Mouse (Mus musculus) midbrain, embryonic 11.5 days (tissue): ENCODE results near the gene Stk19. TPM values are rescaled to one million over a fixed set of nuclear protein-coding genes. Genes with fewer than 3 reads are reported as not detected.

Source experiments
- ATAC-seq: fragments of 200-750 bp; cut with Nextera tagmentation; 2 replicates; pipeline ENCODE4 v1.8.0; 2017; ENCODE audit warnings: moderate TSS enrichment, moderate library complexity; ENCODE audit not compliant: low FRiP score
- DNase-seq: peaks from one replicate; pipeline ENCODE4 v3.0.0; 2015; ENCODE audit warnings: low spot score; ENCODE audit errors: missing footprints
- H3K27ac ChIP-seq: fragments of 300-500 bp; sonication (generic); 2 replicates; pipeline ENCODE4 v1.5.1; 2014; ENCODE audit warnings: low read depth, low read length
- H3K27me3 ChIP-seq: fragments of 300-500 bp; sonication (generic); 2 replicates; pipeline ENCODE4 v1.6.1; 2014; ENCODE audit warnings: mild to moderate bottlenecking, low read length, moderate library complexity, mixed read lengths; ENCODE audit not compliant: control insufficient read depth, insufficient read depth
- H3K36me3 ChIP-seq: fragments of 300-500 bp; sonication (generic); 2 replicates; pipeline ENCODE4 v1.6.1; 2014; ENCODE audit warnings: mild to moderate bottlenecking, low read length, moderate library complexity, mixed read lengths; ENCODE audit not compliant: control insufficient read depth, insufficient read depth
- H3K4me1 ChIP-seq: fragments of 300-500 bp; sonication (generic); 2 replicates; pipeline ENCODE4 v1.6.1; 2014; ENCODE audit warnings: low read length; ENCODE audit not compliant: control insufficient read depth, insufficient read depth
- H3K4me2 ChIP-seq: fragments of 300-500 bp; sonication (generic); 2 replicates; pipeline ENCODE4 v1.6.1; 2014; ENCODE audit warnings: mild to moderate bottlenecking, moderate library complexity
- H3K4me3 ChIP-seq: fragments of 300-500 bp; sonication (generic); 2 replicates; pipeline ENCODE4 v1.5.1; 2014; ENCODE audit warnings: low read depth, low read length
- H3K9ac ChIP-seq: fragments of 300-500 bp; sonication (generic); 2 replicates; pipeline ENCODE4 v1.6.1; 2014; ENCODE audit warnings: low read length
- H3K9me3 ChIP-seq: fragments of 300-500 bp; sonication (generic); 2 replicates; pipeline ENCODE4 v1.6.1; 2016; ENCODE audit warnings: low read length; ENCODE audit not compliant: control insufficient read depth
- WGBS: fragments of 180-500 bp; shearing (Covaris S2); extraction: QIAGEN DNeasy Blood & Tissue Kit; methylation state at CpG from one replicate; pipeline ENCODE4 v1.1.7; 2014; 5-methylcytosine and 5-hydroxymethylcytosine counted together
- polyA plus RNA-seq: library from polyadenylated mRNA; unstranded; fragments of >200 nt; fragmentation: Nextera tagmentation; extraction: Ambion mirVana; gene quantifications from 2 replicates; pipeline ENCODE4 v1.2.1, GENCODE M21; 2014

Stk19 gene
- polyA plus RNA-seq, result 20.2 and 21.5 TPM in 2 replicates

DNA sequence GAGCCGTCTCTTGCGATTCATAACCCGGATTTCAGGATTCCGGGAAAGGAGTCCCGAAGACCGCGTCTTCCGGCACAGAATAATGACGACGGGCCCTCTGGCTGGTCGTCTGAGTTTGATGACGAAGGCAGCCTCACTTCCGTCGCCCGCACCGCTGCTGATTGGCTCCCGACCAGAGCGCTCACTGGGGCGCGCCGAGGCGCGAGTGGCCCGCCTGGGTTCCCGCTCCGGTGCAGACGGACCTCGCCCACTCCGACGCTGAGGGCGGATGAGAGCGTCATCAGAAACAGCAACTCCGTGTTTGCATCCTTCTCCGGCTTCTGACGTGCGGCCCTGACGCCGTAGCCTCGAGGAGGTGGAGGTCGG is at the start of gene Stk19, which contains the start of gene Dxo:
Stk19 (minus strand) TSS at position 90 of the 366 bp plus-strand sequence.
Dxo (plus strand) TSS at position 164 of the 366 bp plus-strand sequence.
- Histone ChIP-seq H3K4me3 (peak within 1 kb of the TSS; percentile 83), H3K9me3 (no peaks in the 10 kb centered on the region), H3K27ac (peak within 1 kb of the TSS; percentile 49), H3K4me2 (peak within 1 kb of the TSS; percentile 98), H3K27me3 (no peaks in the 10 kb centered on the region), H3K36me3 (peaks cover 4% of the 10 kb centered on the region), H3K4me1 (peaks cover 17% of the 10 kb centered on the region), H3K9ac (peak within 1 kb of the TSS; percentile 75)
- ATAC-seq, result peak; percentile 94
- under 1% methylated on average over 40 of the region's 40 CpGs for WGBS
- DNase-seq, result peak; percentile 99

DNA sequence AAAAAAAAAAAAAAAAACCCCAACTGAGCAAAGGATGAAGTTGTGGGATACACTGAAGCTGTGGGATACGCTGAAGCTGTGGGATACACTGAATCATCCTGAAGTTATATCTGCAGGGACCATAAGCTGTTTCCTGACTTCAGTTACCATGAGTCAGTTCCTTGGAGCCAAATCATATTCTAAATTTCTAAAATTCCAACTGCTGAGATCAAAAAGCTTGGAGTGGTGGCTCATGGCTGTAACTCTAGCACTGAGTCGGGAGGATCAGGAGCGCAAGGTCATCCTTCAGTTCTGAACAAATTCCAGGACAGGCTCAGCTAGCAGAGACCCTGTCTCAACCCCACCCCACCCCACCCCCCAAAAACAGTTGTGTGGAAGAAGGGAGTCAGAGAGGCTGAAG is 48.9 kb upstream of the Stk19 start:
- Histone ChIP-seq H3K4me1 (no peaks in the 10 kb centered on the region), H3K4me3 (no peak overlapping the region), H3K9me3 (no peaks in the 10 kb centered on the region), H3K27ac (no peak overlapping the region), H3K9ac (no peak overlapping the region), H3K4me2 (no peak overlapping the region), H3K36me3 (no peaks in the 10 kb centered on the region), H3K27me3 (no peaks in the 10 kb centered on the region)
- WGBS, result 90% methylated on average over 3 of the region's 3 CpGs
- DNase-seq (no peak), ATAC-seq (no peak)

DNA sequence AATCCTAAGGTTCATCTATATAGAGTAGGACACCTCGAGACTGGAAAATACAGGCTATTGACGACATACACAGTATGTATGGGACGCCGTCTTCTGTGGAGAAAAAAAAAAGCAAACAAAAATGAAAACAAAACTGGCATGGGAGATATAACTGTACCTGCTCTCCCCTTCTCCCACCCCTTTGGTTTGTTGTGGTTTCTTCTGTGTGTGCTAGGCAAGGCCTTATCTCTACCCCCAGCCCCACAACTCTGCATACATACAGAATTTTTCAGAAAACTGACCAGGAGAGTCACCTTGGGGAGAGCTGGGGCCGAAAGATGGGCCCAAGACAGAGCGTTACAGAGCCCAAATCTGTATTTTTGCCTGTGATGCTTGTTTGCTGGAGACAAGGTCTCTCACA is 48.0 kb upstream of the Stk19 start:
- WGBS, result 93% methylated on average over 6 of the region's 6 CpGs
- H3K9ac ChIP-seq, result no peak overlapping the region
- no peak overlapping the region for H3K4me2 ChIP-seq
- ATAC-seq (no peak), DNase-seq (no peak)
- H3K4me3 ChIP-seq, result no peak overlapping the region
- no peaks in the 10 kb centered on the region for H3K9me3 ChIP-seq
- H3K27me3 ChIP-seq, result no peaks in the 10 kb centered on the region
- H3K36me3 ChIP-seq, result no peaks in the 10 kb centered on the region
- no peak overlapping the region for H3K27ac ChIP-seq
- H3K4me1 ChIP-seq, result no peaks in the 10 kb centered on the region

DNA sequence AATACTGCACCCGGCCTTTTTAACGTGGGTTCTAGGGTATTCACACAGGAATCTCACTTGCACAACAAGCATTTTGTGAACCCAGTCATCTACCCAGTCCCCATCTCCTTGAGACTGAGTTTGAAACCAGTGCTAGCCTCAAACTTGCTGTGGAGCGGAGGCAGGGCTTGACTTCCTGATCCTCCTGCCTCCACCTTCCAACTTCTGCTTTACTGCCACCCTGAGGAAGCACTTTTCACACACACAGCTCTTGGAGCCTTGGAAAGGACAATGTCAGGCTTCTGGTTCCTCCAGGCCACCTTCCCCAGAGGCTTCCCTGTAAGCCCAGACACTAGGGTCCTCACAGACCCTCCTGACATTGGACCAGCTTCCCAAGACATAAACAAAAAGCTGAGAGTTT is 46.6 kb upstream of the Stk19 start:
- WGBS, result 67% methylated on average over 3 of the region's 3 CpGs

DNA sequence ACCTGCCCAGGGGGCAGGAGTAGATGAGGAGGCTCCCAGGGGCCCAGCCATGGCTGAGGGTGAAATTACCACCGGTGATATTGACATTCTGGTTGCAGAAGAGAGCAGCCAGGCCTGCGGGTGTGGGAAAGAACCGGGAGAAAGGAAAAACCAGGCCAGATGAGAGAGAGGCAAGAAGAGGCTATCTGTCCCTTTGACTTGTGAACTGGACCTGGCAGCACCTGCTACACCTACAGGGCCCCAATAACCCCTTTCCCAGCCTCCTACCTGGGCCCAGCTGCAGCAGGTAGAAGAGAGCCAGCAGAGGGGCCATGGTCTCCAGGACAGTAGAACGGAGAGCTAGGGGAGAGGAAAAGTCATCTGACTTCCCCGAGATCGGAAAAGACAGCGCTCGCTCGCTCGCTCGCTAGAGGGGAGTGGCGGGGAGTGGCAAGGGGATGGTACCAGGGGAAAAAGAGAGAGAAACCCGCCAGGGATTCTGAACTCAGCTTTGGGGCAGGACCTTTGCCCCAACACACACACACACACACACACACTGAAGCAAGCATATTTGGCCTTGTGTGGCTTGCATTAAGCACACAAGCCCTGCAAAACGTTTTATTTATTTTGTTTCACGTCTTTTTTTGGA is 45.1 kb upstream of the Stk19 start, which contains the start of gene Gm20547:
Gm20547 (minus strand) TSS at position 360 of the 628 bp plus-strand sequence.
- Histone ChIP-seq H3K9ac (peak within 1 kb of the TSS; percentile 9; the same call in 1 of the 2 replicates), H3K27ac (no peak within 1 kb of the TSS), H3K36me3 (no peaks in the 10 kb centered on the region), H3K4me3 (no peak within 1 kb of the TSS), H3K27me3 (no peaks in the 10 kb centered on the region), H3K4me2 (no peak within 1 kb of the TSS), H3K4me1 (no peaks in the 10 kb centered on the region), H3K9me3 (no peaks in the 10 kb centered on the region)
- ATAC-seq, result no peak
- WGBS, result 9% methylated on average over 15 of the region's 15 CpGs
- no peak for DNase-seq

More for the DNA sequence above, 46.6 kb upstream of the Stk19 start:
- Histone ChIP-seq H3K9me3 (no peaks in the 10 kb centered on the region), H3K9ac (no peak overlapping the region), H3K4me1 (no peaks in the 10 kb centered on the region), H3K27me3 (no peaks in the 10 kb centered on the region), H3K4me2 (no peak overlapping the region), H3K27ac (no peak overlapping the region), H3K36me3 (no peaks in the 10 kb centered on the region), H3K4me3 (no peak overlapping the region)
- ATAC-seq (no peak), DNase-seq (no peak)

DNA sequence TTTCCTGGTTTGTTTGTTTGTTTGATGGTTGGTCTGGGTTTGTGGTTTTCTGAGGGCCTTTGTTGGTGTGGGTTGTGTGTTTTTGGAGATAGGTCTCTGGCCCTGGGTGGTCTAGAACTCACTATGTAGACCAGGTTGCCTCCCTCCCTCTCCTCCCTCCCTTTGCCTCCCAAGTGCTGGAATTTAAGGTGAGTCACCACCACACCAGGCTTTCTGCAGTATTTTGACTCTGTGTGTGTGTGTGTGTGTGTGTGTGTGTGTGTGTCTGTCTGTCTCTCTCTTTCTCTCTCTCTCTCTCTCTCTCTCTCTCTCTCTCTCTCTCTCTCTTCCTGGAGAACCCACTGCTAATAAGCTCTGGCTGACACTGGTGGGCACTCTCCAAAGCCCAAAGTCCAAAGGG is 44.4 kb upstream of the Stk19 start:
- Histone ChIP-seq H3K27ac (no peak overlapping the region), H3K9me3 (no peaks in the 10 kb centered on the region), H3K27me3 (no peaks in the 10 kb centered on the region), H3K36me3 (no peaks in the 10 kb centered on the region), H3K4me3 (no peak overlapping the region), H3K4me2 (no peak overlapping the region), H3K9ac (no peak overlapping the region), H3K4me1 (no peaks in the 10 kb centered on the region)
- ATAC-seq (no peak), DNase-seq (no peak)

DNA sequence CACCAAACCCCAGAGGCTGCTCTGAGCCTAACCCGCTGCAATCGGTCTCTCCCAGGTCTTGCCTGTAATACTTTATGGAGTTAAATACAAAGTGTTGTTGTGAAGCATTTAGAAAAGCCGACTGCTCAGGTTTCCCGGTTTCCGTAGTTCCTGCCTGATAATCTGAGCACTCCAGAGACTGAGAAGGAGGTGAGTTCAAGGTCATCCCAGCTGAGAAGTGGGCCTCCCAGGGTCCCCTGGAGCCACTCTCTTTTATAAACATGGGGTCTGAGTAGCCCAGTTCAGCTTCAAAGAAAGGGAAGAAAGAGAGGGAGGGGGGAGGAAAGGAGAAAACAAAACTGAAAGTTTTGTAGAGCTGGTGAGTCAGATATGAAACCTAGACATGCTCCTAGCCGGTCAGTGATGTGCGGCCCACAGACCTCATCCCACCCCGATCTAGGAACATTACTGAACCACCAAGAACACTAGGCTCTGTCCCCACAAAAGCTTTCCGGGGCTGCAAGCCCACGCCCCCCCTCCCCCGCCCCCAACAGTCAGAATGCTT is 42.7 kb upstream of the Stk19 start, which contains the start of gene Zbtb12:
Zbtb12 (plus strand) TSS at position 148 of the 544 bp plus-strand sequence.
- Histone ChIP-seq H3K27ac (no peak within 1 kb of the TSS), H3K4me3 (no peak within 1 kb of the TSS), H3K36me3 (no peaks in the 10 kb centered on the region), H3K9ac (no peak within 1 kb of the TSS), H3K4me1 (no peaks in the 10 kb centered on the region), H3K27me3 (no peaks in the 10 kb centered on the region), H3K4me2 (no peak within 1 kb of the TSS), H3K9me3 (no peaks in the 10 kb centered on the region)
- WGBS, result 74% methylated on average over 11 of the region's 11 CpGs
- DNase-seq, result no peak
- ATAC-seq, result no peak

DNA sequence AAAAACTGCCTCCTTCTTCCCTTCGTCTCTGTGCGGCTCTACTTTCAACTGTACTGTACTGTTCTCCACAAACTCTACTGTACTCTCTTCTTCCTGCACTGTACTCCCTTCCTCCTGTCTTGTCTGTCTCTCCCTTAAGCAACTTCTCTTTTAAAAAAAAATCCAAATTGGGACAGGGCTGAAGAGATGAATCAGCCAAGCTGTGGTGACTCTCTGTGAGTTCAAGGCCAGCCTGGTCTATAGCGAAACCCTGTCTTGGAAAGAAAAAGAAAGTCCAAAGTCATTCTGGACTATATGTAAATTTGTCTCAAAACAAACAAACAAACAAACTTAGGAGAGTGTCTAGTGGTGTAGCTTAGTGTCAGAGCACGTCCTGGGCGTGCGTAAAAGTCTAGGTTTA is 37.6 kb upstream of the Stk19 start:
- DNase-seq (no peak), ATAC-seq (no peak)
- WGBS, result 93% methylated on average over 6 of the region's 6 CpGs
- Histone ChIP-seq H3K4me3 (no peak overlapping the region), H3K9ac (no peak overlapping the region), H3K36me3 (no peaks in the 10 kb centered on the region), H3K27ac (no peak overlapping the region), H3K4me2 (no peak overlapping the region), H3K27me3 (no peaks in the 10 kb centered on the region), H3K9me3 (no peaks in the 10 kb centered on the region), H3K4me1 (no peaks in the 10 kb centered on the region)

DNA sequence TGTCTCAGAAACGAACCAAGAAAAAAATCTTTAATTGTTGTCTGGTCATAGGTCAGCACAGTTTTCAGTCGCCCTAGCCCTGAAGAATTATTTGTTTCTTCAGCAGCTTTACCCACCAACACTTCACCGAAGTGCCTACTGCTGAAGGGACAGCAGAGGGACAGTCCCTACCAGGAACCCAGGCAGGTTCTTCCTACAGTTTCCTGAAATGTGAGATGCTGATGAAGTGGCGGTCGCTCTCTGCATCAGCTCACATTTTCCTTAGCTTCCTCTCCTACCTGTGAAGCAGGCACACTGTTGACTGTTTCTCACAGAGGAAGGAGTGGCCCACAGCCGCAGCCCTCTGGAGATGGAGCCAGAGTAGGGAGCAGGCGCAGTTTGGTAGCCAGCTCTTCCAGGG is 29.2 kb upstream of the Stk19 start:
- Histone ChIP-seq H3K4me1 (no peaks in the 10 kb centered on the region), H3K27ac (no peak overlapping the region), H3K36me3 (no peaks in the 10 kb centered on the region), H3K4me2 (no peak overlapping the region), H3K4me3 (no peak overlapping the region), H3K9me3 (no peaks in the 10 kb centered on the region), H3K27me3 (no peaks in the 10 kb centered on the region), H3K9ac (no peak overlapping the region)
- DNase-seq (peak; percentile 64), ATAC-seq (no peak)
- 70% methylated on average over 7 of the region's 7 CpGs for whole genome bisulfite sequencing
